Mouse (Mus musculus): ENCODE measurements around the gene 1700109H08Rik. TPM values are rescaled to one million over a fixed set of nuclear protein-coding genes. Genes with fewer than 3 reads are reported as not detected.
"Not testable (repeated sequence)": the region's sequence is repeated elsewhere in the genome, so short reads cannot be mapped to it uniquely, and the experiment has no call there.

1700109H08Rik gene
- total RNA-seq (2014; fragmentation: Nextera tagmentation) (20.0 and 23.1 TPM in 2 replicates), total RNA-seq (2017) (6.0 and 9.5 TPM in 2 replicates), polyA plus RNA-seq (2012) (0.30 and 0.59 TPM in 2 replicates)

- ATAC-seq (ENCODE audit: extremely low read depth, insufficient number of reproducible peaks, low FRiP score, poor library complexity, severe bottlenecking) (no peak), DNase-seq (ENCODE audit: low spot score) (no peak)
- Histone ChIP-seq H3K4me3 (ENCODE audit: low read depth, low read length) (no peak within 1 kb of the TSS), H3K36me3 (replicated peaks) (peaks cover 92% of the 10 kb centered on the region), H3K27me3 (ENCODE audit: insufficient read depth, low read length) (no peaks in the 10 kb centered on the region), H3K9me3 (replicated peaks) (peaks cover 8% of the 10 kb centered on the region), H3K4me1 (ENCODE audit: insufficient read depth, low read depth, low read length) (peaks cover 12% of the 10 kb centered on the region; the same call in 1 of the 2 replicates)
- no peak for TF ChIP-seq TAL1 (conservative IDR thresholded peaks at IDR 0.05; ENCODE audit: low read depth, low read length)
- no peak for TF ChIP-seq GATA2 (IDR thresholded peaks at IDR 0.05; ENCODE audit: borderline replicate concordance, low read depth, low read length)
- TF ChIP-seq GATA1 (IDR thresholded peaks at IDR 0.05; ENCODE audit: borderline replicate concordance, low read length), result no peak
- TF ChIP-seq POLR2AphosphoS5 (IDR thresholded peaks at IDR 0.05; ENCODE audit: insufficient replicate concordance, low read depth, low read length), result no peak
These were observed at the start of gene 1700109H08Rik for GRCm38 (mm10) chr5:3571266-3571665. Gene 1700109H08Rik (plus strand): TSS chr5:3571566.

GRCm38 (mm10) chr5:3521741-3522140, 49.6 kb upstream of the 1700109H08Rik start:
- no peak for TF ChIP-seq TAL1 (conservative IDR thresholded peaks at IDR 0.05; ENCODE audit: low read depth, low read length)
- no peak for TF ChIP-seq POLR2AphosphoS5 (IDR thresholded peaks at IDR 0.05; ENCODE audit: insufficient replicate concordance, low read depth, low read length)
- no peak for TF ChIP-seq GATA1 (IDR thresholded peaks at IDR 0.05; ENCODE audit: borderline replicate concordance, low read length)
- TF ChIP-seq GATA2 (IDR thresholded peaks at IDR 0.05; ENCODE audit: borderline replicate concordance, low read depth, low read length), result no peak
- no peak for TF ChIP-seq CTCF (IDR thresholded peaks at IDR 0.05; ENCODE audit: low read depth, low read length)
- Histone ChIP-seq H3K4me3 (ENCODE audit: low read depth, low read length) (no peak overlapping the region), H3K27me3 (ENCODE audit: insufficient read depth, low read length) (no peaks in the 10 kb centered on the region), H3K4me1 (ENCODE audit: insufficient read depth, low read depth, low read length) (peaks cover 36% of the 10 kb centered on the region), H3K36me3 (replicated peaks) (peaks cover 93% of the 10 kb centered on the region), H3K9me3 (replicated peaks) (no peaks in the 10 kb centered on the region)
- no peak for ATAC-seq (ENCODE audit: extremely low read depth, insufficient number of reproducible peaks, low FRiP score, poor library complexity, severe bottlenecking)
- no peak for DNase-seq (ENCODE audit: low spot score)

- Histone ChIP-seq H3K4me1 (ENCODE audit: insufficient read depth, low read depth, low read length) (peaks cover 30% of the 10 kb centered on the region), H3K4me3 (ENCODE audit: low read depth, low read length) (no peak overlapping the region), H3K9me3 (replicated peaks) (no peaks in the 10 kb centered on the region), H3K27me3 (ENCODE audit: insufficient read depth, low read length) (no peaks in the 10 kb centered on the region), H3K36me3 (replicated peaks) (peaks cover 92% of the 10 kb centered on the region)
- DNase-seq (ENCODE audit: low spot score) (no peak), ATAC-seq (ENCODE audit: extremely low read depth, insufficient number of reproducible peaks, low FRiP score, poor library complexity, severe bottlenecking) (no peak)
- TF ChIP-seq POLR2AphosphoS5 (IDR thresholded peaks at IDR 0.05; ENCODE audit: insufficient replicate concordance, low read depth, low read length) (no peak), CTCF (IDR thresholded peaks at IDR 0.05; ENCODE audit: low read depth, low read length) (no peak), GATA2 (IDR thresholded peaks at IDR 0.05; ENCODE audit: borderline replicate concordance, low read depth, low read length) (no peak), GATA1 (IDR thresholded peaks at IDR 0.05; ENCODE audit: borderline replicate concordance, low read length) (no peak), TAL1 (conservative IDR thresholded peaks at IDR 0.05; ENCODE audit: low read depth, low read length) (no peak)
These were observed 48.5 kb upstream of the 1700109H08Rik start for GRCm38 (mm10) chr5:3522826-3523225.

- Histone ChIP-seq H3K4me1 (ENCODE audit: insufficient read depth, low read depth, low read length) (peaks cover 7% of the 10 kb centered on the region; the same call in 1 of the 2 replicates), H3K9me3 (replicated peaks) (no peaks in the 10 kb centered on the region), H3K27me3 (ENCODE audit: insufficient read depth, low read length) (no peaks in the 10 kb centered on the region), H3K4me3 (ENCODE audit: low read depth, low read length) (no peak overlapping the region), H3K36me3 (replicated peaks) (peaks cover 80% of the 10 kb centered on the region)
- DNase-seq (ENCODE audit: low spot score) (no peak), ATAC-seq (ENCODE audit: extremely low read depth, insufficient number of reproducible peaks, low FRiP score, poor library complexity, severe bottlenecking) (no peak; the same call in 1 of the 2 replicates)
- TF ChIP-seq POLR2AphosphoS5 (IDR thresholded peaks at IDR 0.05; ENCODE audit: insufficient replicate concordance, low read depth, low read length), result 0 out of 2 replicates have a peak, but pooled peaks have one; percentile 50
- no peak for TF ChIP-seq TAL1 (conservative IDR thresholded peaks at IDR 0.05; ENCODE audit: low read depth, low read length)
- TF ChIP-seq CTCF (IDR thresholded peaks at IDR 0.05; ENCODE audit: low read depth, low read length), result no peak
These were observed 44.2 kb upstream of the 1700109H08Rik start for GRCm38 (mm10) chr5:3527041-3527691.

- no peak overlapping the region for H3K4me3 ChIP-seq (ENCODE audit: low read depth, low read length)
- H3K9me3 ChIP-seq (replicated peaks), result no peaks in the 10 kb centered on the region
- no peaks in the 10 kb centered on the region for H3K27me3 ChIP-seq (ENCODE audit: insufficient read depth, low read length)
- ATAC-seq (ENCODE audit: extremely low read depth, insufficient number of reproducible peaks, low FRiP score, poor library complexity, severe bottlenecking) (no peak), DNase-seq (ENCODE audit: low spot score) (no peak)
- TF ChIP-seq POLR2AphosphoS5 (IDR thresholded peaks at IDR 0.05; ENCODE audit: insufficient replicate concordance, low read depth, low read length) (no peak), CTCF (IDR thresholded peaks at IDR 0.05; ENCODE audit: low read depth, low read length) (no peak), TAL1 (conservative IDR thresholded peaks at IDR 0.05; ENCODE audit: low read depth, low read length) (no peak), GATA1 (IDR thresholded peaks at IDR 0.05; ENCODE audit: borderline replicate concordance, low read length) (no peak), GATA2 (IDR thresholded peaks at IDR 0.05; ENCODE audit: borderline replicate concordance, low read depth, low read length) (no peak)
- peaks cover 58% of the 10 kb centered on the region for H3K36me3 ChIP-seq (replicated peaks)
- H3K4me1 ChIP-seq (ENCODE audit: insufficient read depth, low read depth, low read length), result peaks cover 10% of the 10 kb centered on the region
These were observed 41.7 kb upstream of the 1700109H08Rik start for GRCm38 (mm10) chr5:3529585-3530189.

GRCm38 (mm10) chr5:3532048-3532447, 39.3 kb upstream of the 1700109H08Rik start:
- ATAC-seq (ENCODE audit: extremely low read depth, insufficient number of reproducible peaks, low FRiP score, poor library complexity, severe bottlenecking); H3K9me3 ChIP-seq (replicated peaks); H3K27me3 ChIP-seq (ENCODE audit: insufficient read depth, low read length); H3K4me1 ChIP-seq (ENCODE audit: insufficient read depth, low read depth, low read length); H3K4me3 ChIP-seq (ENCODE audit: low read depth, low read length); DNase-seq (ENCODE audit: low spot score): not testable (repeated sequence)
- H3K36me3 ChIP-seq (replicated peaks), result peaks cover 39% of the 10 kb centered on the region
